Mouse (Mus musculus) large intestine, adult 2 months (tissue): ENCODE data around the gene Oas1g. TPM values are rescaled to one million over a fixed set of nuclear protein-coding genes. Genes with fewer than 3 reads are reported as not detected.

ENCODE experiments used
- DNase-seq: peaks from one replicate; pipeline ENCODE4 v3.0.0-alpha.2; 2012; ENCODE audit warnings: low read depth, low spot score
- whole genome bisulfite sequencing: fragments of 180-500 bp; shearing (Covaris S2); methylation state at CpG from one replicate; pipeline ENCODE4 v1.1.7; 2018; 5-methylcytosine and 5-hydroxymethylcytosine counted together
- polyA plus RNA-seq: library from polyadenylated mRNA; depleted of rRNA; stranded (reverse); fragments of >200 nt; gene quantifications from 2 replicates; pipeline ENCODE4 v1.2.3, GENCODE M21; 2012; rRNA removed

Gene Oas1g
- polyA plus RNA-seq, 1 experiment: 19.2 TPM

GRCm38 (mm10) chr5:120833335-120834280 is 53.8 kb downstream of the Oas1g start:
- no peak for DNase-seq
- 8% methylated on average over 17 of the region's 17 CpGs for WGBS

DNA sequence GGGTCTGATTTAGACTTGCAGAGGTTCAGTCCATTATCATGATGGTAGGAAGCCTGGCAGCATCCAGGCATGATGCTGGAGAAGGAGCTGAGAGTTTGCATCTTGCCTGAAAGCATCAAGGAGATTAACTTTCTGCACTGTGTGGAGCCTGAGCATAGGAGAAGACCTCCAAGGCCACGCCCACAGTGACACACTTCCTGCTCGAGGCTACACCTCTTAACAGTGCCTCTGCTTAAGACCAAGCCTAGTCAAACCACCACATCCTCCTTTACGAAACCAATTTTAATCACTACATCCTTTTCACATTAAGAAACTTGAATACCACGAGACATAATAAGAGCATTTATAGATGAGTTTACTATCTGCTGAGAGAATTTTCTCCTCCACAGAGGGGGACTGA is 56.4 kb downstream of the Oas1g start:
- DNase-seq: no peak
- WGBS: 68% methylated on average over 4 of the region's 4 CpGs

Other genes with a start within 250 kb of the Oas1g start
- 0.79 and 1.2 TPM in 2 replicates for gene Rasal1, start 238.8 kb downstream of the Oas1g start, polyA plus RNA-seq
- 19.7 and 20.8 TPM in 2 replicates for gene Dtx1, start 175.7 kb downstream of the Oas1g start, polyA plus RNA-seq
- gene Oas2, start 137.8 kb downstream of the Oas1g start, polyA plus RNA-seq: 3.9 and 6.4 TPM in 2 replicates
- 10.9 and 36.1 TPM in 2 replicates for gene Oas3, start 110.0 kb downstream of the Oas1g start, polyA plus RNA-seq
- 0.06 and 0.75 TPM in 2 replicates for gene Oas1e, start 92.1 kb downstream of the Oas1g start, polyA plus RNA-seq
- 1.5 and 1.7 TPM in 2 replicates for gene Oas1c, start 75.1 kb downstream of the Oas1g start, polyA plus RNA-seq
- 0.62 and 1.3 TPM in 2 replicates for gene Oas1f, start 40.2 kb downstream of the Oas1g start, polyA plus RNA-seq
- gene Oas1h, start 26.2 kb downstream of the Oas1g start, polyA plus RNA-seq: not detected in 2 replicates
- gene Oas1a, start 19.9 kb upstream of the Oas1g start, polyA plus RNA-seq: 33.1 and 61.0 TPM in 2 replicates
- 0.22 and 0.42 TPM in 2 replicates for gene Oas1d, start 26.9 kb upstream of the Oas1g start, polyA plus RNA-seq
- gene Rph3a, start 122.5 kb upstream of the Oas1g start, polyA plus RNA-seq: 0.31 and 0.33 TPM in 2 replicates